Mouse (Mus musculus) heart, embryonic 10.5 days (tissue): ENCODE measurements around the gene Mycs. TPM values are rescaled to one million over a fixed set of nuclear protein-coding genes. Genes with fewer than 3 reads are reported as not detected.
A peak's percentile ranks its signal among the peaks of the same experiment; 100 is the strongest.

Source experiments
- DNase-seq: peaks from one replicate; pipeline ENCODE4 v3.0.0-alpha.2; 2017; ENCODE audit warnings: low spot score
- H3K27ac ChIP-seq: fragments of 300-500 bp; sonication (generic); 2 replicates; pipeline ENCODE4 v1.5.1; 2016; ENCODE audit warnings: mild to moderate bottlenecking
- H3K27me3 ChIP-seq: fragments of 300-500 bp; sonication (generic); 2 replicates; pipeline ENCODE4 v1.6.1; 2016; ENCODE audit warnings: mild to moderate bottlenecking; ENCODE audit not compliant: poor library complexity, insufficient read depth, severe bottlenecking
- H3K36me3 ChIP-seq: fragments of 300-500 bp; sonication (generic); 2 replicates; pipeline ENCODE4 v1.6.1; 2016; ENCODE audit warnings: mild to moderate bottlenecking, moderate library complexity
- H3K4me1 ChIP-seq: fragments of 300-500 bp; sonication (generic); 2 replicates; pipeline ENCODE4 v1.6.1; 2016; ENCODE audit warnings: mild to moderate bottlenecking
- H3K4me3 ChIP-seq: fragments of 300-500 bp; sonication (generic); 2 replicates; pipeline ENCODE4 v1.5.1; 2016; ENCODE audit warnings: mild to moderate bottlenecking, moderate library complexity
- H3K9me3 ChIP-seq: fragments of 300-500 bp; sonication (generic); 2 replicates; pipeline ENCODE4 v1.6.1; 2016; ENCODE audit warnings: mild to moderate bottlenecking, moderate library complexity
- WGBS: fragments of 180-500 bp; shearing (Covaris S2); methylation state at CpG from one replicate; pipeline ENCODE4 v1.1.7; 2016; 5-methylcytosine and 5-hydroxymethylcytosine counted together
- polyA plus RNA-seq: library from polyadenylated mRNA; unstranded; fragments of >200 nt; fragmentation: Nextera tagmentation; extraction: Ambion mirVana; gene quantifications from 2 replicates; pipeline ENCODE4 v1.2.1, GENCODE M21; 2016

Mycs gene
- polyA plus RNA-seq, result not detected in 2 replicates

DNA sequence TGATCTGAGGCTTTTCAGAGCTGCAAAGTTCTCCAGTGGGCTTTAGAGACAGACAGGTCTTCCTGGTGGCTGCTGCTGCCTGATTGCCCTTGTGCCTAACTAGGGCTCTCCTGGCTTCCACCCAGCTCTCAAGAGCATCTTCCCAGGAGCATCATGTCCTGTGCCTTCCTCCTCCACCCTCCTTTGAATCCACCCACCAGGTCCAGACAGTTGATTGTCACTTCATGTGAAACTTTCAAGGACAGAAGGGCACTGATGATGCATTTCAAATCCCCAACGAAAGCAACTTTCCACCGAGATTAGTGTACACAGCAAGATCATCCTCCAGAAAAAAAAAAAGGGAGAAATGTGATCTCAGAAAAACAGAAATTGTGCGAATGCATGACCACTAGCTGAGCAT is at the start of gene Mycs:
Mycs (minus strand) TSS at position 101 of the 400 bp plus-strand sequence.
- Histone ChIP-seq H3K27ac (no peak within 1 kb of the TSS), H3K27me3 (peaks cover 9% of the 10 kb centered on the region; the same call in 1 of the 2 replicates), H3K4me1 (no peaks in the 10 kb centered on the region), H3K36me3 (no peaks in the 10 kb centered on the region), H3K9me3 (no peaks in the 10 kb centered on the region), H3K4me3 (peak within 1 kb of the TSS; percentile 45)
- no peak for DNase-seq
- 74% methylated on average over 3 of the region's 3 CpGs for WGBS

DNA sequence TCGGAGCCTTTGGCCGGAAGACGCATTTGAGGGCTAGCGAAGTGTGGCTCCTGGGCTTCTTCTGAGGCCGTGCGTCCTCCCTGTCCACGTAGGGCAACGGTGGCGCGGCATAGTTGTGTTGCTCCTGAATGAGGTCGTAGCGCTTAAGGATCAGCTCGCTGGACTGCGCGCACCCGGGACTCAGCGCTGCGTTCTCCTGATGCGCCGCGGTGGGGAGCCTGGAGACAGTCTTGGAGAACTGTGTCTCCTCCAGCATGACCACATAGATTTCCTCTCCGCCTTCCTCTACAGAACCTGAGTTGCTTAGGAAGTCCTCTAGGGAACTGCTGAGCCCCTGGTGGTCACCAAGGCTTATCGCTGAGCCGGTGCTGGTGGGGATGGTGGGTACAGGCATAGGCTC is 1.0 kb downstream of the Mycs start:
- Histone ChIP-seq H3K4me1 (no peaks in the 10 kb centered on the region), H3K9me3 (no peaks in the 10 kb centered on the region), H3K36me3 (no peaks in the 10 kb centered on the region), H3K27ac (no peak overlapping the region), H3K27me3 (peaks cover 9% of the 10 kb centered on the region; the same call in 1 of the 2 replicates), H3K4me3 (peak overlapping the region; percentile 45)
- peak; percentile 74 for DNase-seq
- WGBS, result 16% methylated on average over 24 of the region's 24 CpGs

Other genes starting within 250 kb of the Mycs start
- not detected in 2 replicates for gene Btbd35f7, start 199.8 kb upstream of the Mycs start, polyA plus RNA-seq